Mouse (Mus musculus) liver, adult 2 months (tissue): Measurements from ENCODE around the gene Efcab5.

Source experiments
- CTCF ChIP-seq: fragments of 200-500 bp; IDR thresholded peaks from 2 replicates; pipeline ENCODE4 v1.5.1; 2011; ENCODE audit warnings: low read depth, low read length, control low read depth
- POLR2A ChIP-seq: fragments of 200-500 bp; IDR thresholded peaks from 2 replicates; pipeline ENCODE4 v1.6.1; 2011; ENCODE audit warnings: low read length, control low read depth; ENCODE audit not compliant: insufficient read depth; ENCODE audit errors: extremely low read depth

GRCm38 (mm10) chr11:77068825-77069224 lies 119.9 kb downstream of the Efcab5 start:
- TF ChIP-seq POLR2A (no peak), CTCF (no peak)
